ENCODE assay signal across 8 mouse cellular contexts in the genomic region with DNA sequence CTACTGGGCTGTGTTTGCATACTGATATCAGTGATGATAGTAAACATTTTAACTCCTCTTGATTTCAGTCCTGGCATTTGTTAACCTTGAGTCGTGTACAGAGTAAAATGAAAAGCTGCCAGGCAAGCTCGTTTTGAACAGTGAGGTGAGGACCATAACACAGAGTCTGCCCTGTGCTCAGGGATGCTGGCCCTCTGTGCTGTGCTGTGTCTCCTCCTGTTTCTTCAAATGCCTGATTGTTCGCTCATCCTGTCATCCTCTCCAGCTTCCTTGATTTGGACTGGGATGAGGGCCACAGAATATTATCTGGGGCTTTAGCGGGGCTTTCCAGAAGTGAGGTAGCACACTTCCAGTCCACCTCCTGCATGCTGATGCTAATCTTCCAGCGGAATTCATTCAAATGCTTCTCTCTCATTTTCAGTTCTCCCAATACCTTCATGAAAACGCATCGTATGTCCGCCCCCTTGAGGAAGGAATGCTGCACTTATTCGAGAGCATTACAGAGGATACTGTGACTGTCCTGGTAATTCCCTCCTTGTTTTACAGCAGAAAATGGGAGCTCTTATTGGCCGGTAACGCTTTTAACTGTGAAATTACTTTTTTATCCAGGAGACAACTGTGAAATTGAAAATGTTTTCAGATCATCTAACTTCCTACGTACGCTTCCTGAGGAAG. TPM values are rescaled to one million over a fixed set of nuclear protein-coding genes. Genes with fewer than 3 reads are reported as not detected.
A peak's percentile ranks its signal among the peaks of the same experiment; 100 is the strongest.
DNase-seq lines count a peak whose midpoint lies in the region; ATAC-seq lines count a peak whose summit lies in the region.

No protein-coding gene starts in this region.

- no peak overlapping the region for H3K9ac ChIP-seq in forebrain, embryonic 13.5 days
- H3K9ac ChIP-seq in hindbrain, embryonic 12.5 days = 0 out of 2 replicates have a peak overlapping the region, but pooled peaks have one; percentile 4

- H3K4me3 ChIP-seq in forebrain, embryonic 13.5 days = no peak overlapping the region
- H3K4me3 ChIP-seq in hindbrain, embryonic 12.5 days = no peak overlapping the region

- H3K27me3 ChIP-seq in forebrain, embryonic 13.5 days = no peaks in the 10 kb centered on the region
- H3K27me3 ChIP-seq in hindbrain, embryonic 12.5 days = no peaks in the 10 kb centered on the region

- ATAC-seq in cerebellum, adult (ENCODE audit: insufficient number of reproducible peaks, low FRiP score, low TSS enrichment) = peak; percentile 90
- peak; percentile 82 for ATAC-seq in forebrain, embryonic 13.5 days
- ATAC-seq in hindbrain, embryonic 12.5 days (ENCODE audit: low FRiP score) = peak; percentile 66; the same call in 1 of the 2 replicates

- peaks cover 57% of the 10 kb centered on the region for H3K36me3 ChIP-seq in forebrain, embryonic 13.5 days (ENCODE audit: poor library complexity, severe bottlenecking)
- H3K36me3 ChIP-seq in hindbrain, embryonic 12.5 days = peaks cover 41% of the 10 kb centered on the region

- DNase-seq in R1 (ENCODE audit: low read depth, low spot score) = peak; percentile 92
- DNase-seq in layer of hippocampus, adult 8-10 months (ENCODE audit: low spot score in 2 of 2) = peak; percentile 56 to 70
- DNase-seq in mesoderm, embryonic 11.5 days (ENCODE audit: low read depth, low spot score) = peak; percentile 86
- DNase-seq in right cerebral cortex, postnatal 4 days = peak; percentile 69
- DNase-seq in spleen, postnatal 36 days (ENCODE audit: low spot score in 2 of 2) = no peak

- whole genome bisulfite sequencing in forebrain, embryonic 13.5 days = 40% methylated on average over 13 of the region's 13 CpGs
- WGBS in hindbrain, embryonic 12.5 days = 33% methylated on average over 13 of the region's 13 CpGs

- H3K9me3 ChIP-seq in forebrain, embryonic 13.5 days (replicated peaks) = no peaks in the 10 kb centered on the region
- H3K9me3 ChIP-seq in hindbrain, embryonic 12.5 days (replicated peaks) = no peaks in the 10 kb centered on the region

- H3K27ac ChIP-seq in forebrain, embryonic 13.5 days = peak overlapping the region; percentile 22; the same call in 1 of the 2 replicates
- H3K27ac ChIP-seq in hindbrain, embryonic 12.5 days = no peak overlapping the region

- no peak overlapping the region for H3K4me2 ChIP-seq in forebrain, embryonic 13.5 days
- no peak overlapping the region for H3K4me2 ChIP-seq in hindbrain, embryonic 12.5 days (replicated peaks)

- no peaks in the 10 kb centered on the region for H3K4me1 ChIP-seq in forebrain, embryonic 13.5 days
- no peaks in the 10 kb centered on the region for H3K4me1 ChIP-seq in hindbrain, embryonic 12.5 days

RNA-seq across cellular contexts. Expression of gene Ppp1r21, which starts 28.4 kb away (rescaled TPM):
- 22.4 and 24.7 TPM in 2 replicates for polyA plus RNA-seq in forebrain, embryonic 13.5 days (2015; fragmentation: Nextera tagmentation; extraction: Ambion mirVana)
- 25.9 and 28.2 TPM in 2 replicates for polyA plus RNA-seq in hindbrain, embryonic 12.5 days (2016; fragmentation: Nextera tagmentation; extraction: Ambion mirVana)
- 10 to 100 TPM; 71.9 to 83.2 (median 78.0) TPM for total RNA-seq in layer of hippocampus, adult 8-10 months (2022)

RNA-seq across cellular contexts. Expression of gene Ston1, which starts 39.2 kb away (rescaled TPM):
- polyA plus RNA-seq in forebrain, embryonic 13.5 days (2015; fragmentation: Nextera tagmentation; extraction: Ambion mirVana) = 2.4 and 3.2 TPM in 2 replicates
- polyA plus RNA-seq in hindbrain, embryonic 12.5 days (2016; fragmentation: Nextera tagmentation; extraction: Ambion mirVana) = 3.1 and 3.4 TPM in 2 replicates
- total RNA-seq in layer of hippocampus, adult 8-10 months (2022) = 10 to 100 TPM; 11.3 to 16.7 (median 15.4) TPM

Comparison
In these comparisons a context has a peak if more than half of its experiments do, and no peak if none do; other contexts are left out.
1. DNase-seq: peak in R1 (single experiment), layer of hippocampus, adult 8-10 months (2 of 2), mesoderm, embryonic 11.5 days (single experiment) and right cerebral cortex, postnatal 4 days (single experiment); none in spleen, postnatal 36 days (0 of 2).
2. Peak in every context shown above with its lines, with median percentiles within 50 percentile points of each other: ATAC-seq.